Mouse (Mus musculus) limb, embryonic 15.5 days (tissue): ENCODE measurements around the gene Sik3. TPM values are rescaled to one million over a fixed set of nuclear protein-coding genes. Genes with fewer than 3 reads are reported as not detected.
"Not testable (repeated sequence)": the region's sequence is repeated elsewhere in the genome, so short reads cannot be mapped to it uniquely, and the experiment has no call there.

Experiments
- ATAC-seq: fragments of 200-750 bp; cut with Nextera tagmentation; 2 replicates; pipeline ENCODE4 v1.8.0; 2017; ENCODE audit warnings: low read depth, moderate TSS enrichment; ENCODE audit not compliant: insufficient number of reproducible peaks, low FRiP score, low TSS enrichment
- H3K27ac ChIP-seq: fragments of 300-500 bp; sonication (generic); 2 replicates; pipeline ENCODE4 v1.5.1; 2015; ENCODE audit warnings: moderate library complexity, mild to moderate bottlenecking, inconsistent platforms
- H3K27me3 ChIP-seq: fragments of 300-500 bp; sonication (generic); 2 replicates; pipeline ENCODE4 v1.6.1; 2015; ENCODE audit warnings: inconsistent platforms
- H3K36me3 ChIP-seq: fragments of 300-500 bp; sonication (generic); 2 replicates; pipeline ENCODE4 v1.6.1; 2015; ENCODE audit warnings: inconsistent platforms
- H3K4me1 ChIP-seq: fragments of 300-500 bp; sonication (generic); 2 replicates; pipeline ENCODE4 v1.6.1; 2015; ENCODE audit warnings: inconsistent platforms
- H3K4me2 ChIP-seq: fragments of 300-500 bp; sonication (generic); 2 replicates; pipeline ENCODE4 v1.6.1; 2015; ENCODE audit warnings: mild to moderate bottlenecking, inconsistent platforms
- H3K4me3 ChIP-seq: fragments of 300-500 bp; sonication (generic); 2 replicates; pipeline ENCODE4 v1.5.1; 2015; ENCODE audit warnings: mild to moderate bottlenecking, inconsistent platforms
- H3K9ac ChIP-seq: fragments of 300-500 bp; sonication (generic); 2 replicates; pipeline ENCODE4 v1.6.1; 2015; ENCODE audit warnings: inconsistent platforms
- H3K9me3 ChIP-seq: fragments of 300-500 bp; sonication (generic); 2 replicates; pipeline ENCODE4 v1.6.1; 2016; ENCODE audit warnings: inconsistent platforms
- WGBS: fragments of 180-500 bp; shearing (Covaris S2); methylation state at CpG from one replicate; pipeline ENCODE4 v1.1.7; 2015; 5-methylcytosine and 5-hydroxymethylcytosine counted together
- polyA plus RNA-seq: library from polyadenylated mRNA; unstranded; fragments of >200 nt; fragmentation: Nextera tagmentation; extraction: Ambion mirVana; gene quantifications from 2 replicates; pipeline ENCODE4 v1.2.1, GENCODE M21; 2015

The Sik3 gene
- polyA plus RNA-seq, 1 experiment from 2014 or later = 11.8 TPM

DNA sequence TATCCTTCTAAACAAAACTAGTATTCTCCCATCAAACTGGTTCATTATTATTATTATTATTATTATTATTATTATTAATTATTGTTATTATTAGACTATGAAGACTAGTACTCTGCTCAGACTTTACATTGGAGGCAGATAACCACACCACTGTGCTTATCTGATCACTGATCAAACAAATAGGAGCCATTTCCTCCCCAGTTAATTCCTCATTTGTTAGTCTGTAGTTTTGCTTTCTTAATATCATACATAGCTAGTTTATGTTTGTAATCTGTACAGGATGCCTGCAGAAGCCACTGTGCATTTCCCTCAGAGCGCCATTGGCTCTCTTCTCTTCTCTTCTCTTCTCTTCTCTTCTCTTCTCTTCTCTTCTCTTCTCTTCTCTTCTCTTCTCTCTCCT, 129.9 kb downstream of the Sik3 start:
- H3K4me1 ChIP-seq = no peaks in the 10 kb centered on the region
- ATAC-seq = no peak
- H3K4me2 ChIP-seq = no peak overlapping the region
- H3K36me3 ChIP-seq = no peaks in the 10 kb centered on the region
- no peak overlapping the region for H3K9ac ChIP-seq
- H3K4me3 ChIP-seq = no peak overlapping the region
- H3K27ac ChIP-seq = no peak overlapping the region
- no peaks in the 10 kb centered on the region for H3K27me3 ChIP-seq
- no peaks in the 10 kb centered on the region for H3K9me3 ChIP-seq
- WGBS = 96% methylated on average over 1 of the region's 1 CpGs

DNA sequence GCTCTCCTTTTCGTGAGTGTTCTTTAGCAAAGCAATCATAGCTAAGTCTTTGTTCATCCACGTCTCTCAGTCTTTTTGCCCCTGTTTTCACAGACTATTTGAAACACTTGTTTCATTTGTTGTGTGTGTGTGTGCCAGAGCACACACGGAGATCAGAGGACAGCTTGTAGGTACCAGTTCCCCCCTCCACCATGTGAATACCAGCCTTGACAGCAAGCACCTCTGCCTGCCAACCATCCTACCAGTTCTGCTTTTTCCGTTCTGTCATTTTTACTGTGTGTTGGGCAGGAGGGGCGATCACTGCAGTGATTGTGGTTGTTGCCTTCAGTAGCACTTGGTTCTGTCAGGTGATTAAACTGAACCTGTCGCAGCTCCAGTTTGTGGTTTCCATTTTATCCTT, 132.4 kb downstream of the Sik3 start:
- H3K4me2 ChIP-seq = no peak overlapping the region
- H3K27me3 ChIP-seq = no peaks in the 10 kb centered on the region
- no peak overlapping the region for H3K9ac ChIP-seq
- WGBS = 75% methylated on average over 6 of the region's 6 CpGs
- no peaks in the 10 kb centered on the region for H3K36me3 ChIP-seq
- no peak for ATAC-seq
- peaks cover 3% of the 10 kb centered on the region; the same call in 1 of the 2 replicates for H3K4me1 ChIP-seq
- H3K9me3 ChIP-seq = no peaks in the 10 kb centered on the region
- no peak overlapping the region for H3K4me3 ChIP-seq
- no peak overlapping the region for H3K27ac ChIP-seq

DNA sequence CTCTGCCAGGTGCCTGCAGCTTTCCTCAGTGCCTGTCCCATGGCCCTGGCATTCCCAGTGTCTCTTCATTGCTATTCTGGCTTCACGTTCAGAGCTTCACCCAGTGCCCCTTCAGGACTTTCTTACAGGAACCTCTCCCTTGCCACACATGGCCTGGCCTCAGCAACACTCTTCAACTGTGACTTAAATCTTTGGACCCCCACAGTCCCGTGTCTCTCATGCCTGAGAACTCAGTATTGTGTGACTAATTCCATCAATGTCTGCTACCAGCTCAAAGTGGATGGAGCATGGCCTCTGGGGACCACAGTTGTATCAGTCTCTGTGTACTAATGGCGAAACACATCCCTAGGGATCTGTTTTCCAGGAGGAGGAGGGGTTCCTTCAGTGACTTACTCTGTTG, 133.8 kb downstream of the Sik3 start:
- Histone ChIP-seq H3K4me3 (no peak overlapping the region), H3K27me3 (no peaks in the 10 kb centered on the region), H3K36me3 (no peaks in the 10 kb centered on the region), H3K9me3 (no peaks in the 10 kb centered on the region), H3K4me2 (no peak overlapping the region), H3K9ac (no peak overlapping the region), H3K4me1 (peaks cover 17% of the 10 kb centered on the region), H3K27ac (no peak overlapping the region)
- no peak for ATAC-seq
- WGBS = 63% methylated on average over 3 of the region's 3 CpGs

DNA sequence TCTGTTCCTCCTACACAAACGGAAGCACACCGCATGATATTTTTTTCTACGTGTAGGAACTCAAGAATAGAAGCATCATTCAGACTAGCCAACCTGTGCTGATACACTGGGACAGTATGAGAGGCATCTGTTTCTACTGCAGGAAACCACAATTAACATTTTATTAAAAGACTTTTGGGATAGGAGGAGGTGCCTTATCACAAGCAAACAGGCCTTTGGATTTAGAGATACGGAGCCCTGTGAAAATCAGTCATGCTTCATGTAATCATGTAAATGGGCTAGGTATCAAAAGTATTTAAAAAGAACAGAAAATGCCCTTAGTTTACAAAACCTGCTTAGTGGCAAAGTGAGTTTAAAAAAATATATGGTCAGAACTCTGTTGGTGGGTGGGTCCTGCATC, 136.1 kb downstream of the Sik3 start:
- Histone ChIP-seq H3K4me1 (peaks cover 23% of the 10 kb centered on the region), H3K4me3 (no peak overlapping the region), H3K9me3 (no peaks in the 10 kb centered on the region), H3K27ac (no peak overlapping the region), H3K9ac (no peak overlapping the region), H3K4me2 (no peak overlapping the region), H3K36me3 (no peaks in the 10 kb centered on the region), H3K27me3 (no peaks in the 10 kb centered on the region)
- no peak for ATAC-seq
- 90% methylated on average over 4 of the region's 4 CpGs for WGBS

DNA sequence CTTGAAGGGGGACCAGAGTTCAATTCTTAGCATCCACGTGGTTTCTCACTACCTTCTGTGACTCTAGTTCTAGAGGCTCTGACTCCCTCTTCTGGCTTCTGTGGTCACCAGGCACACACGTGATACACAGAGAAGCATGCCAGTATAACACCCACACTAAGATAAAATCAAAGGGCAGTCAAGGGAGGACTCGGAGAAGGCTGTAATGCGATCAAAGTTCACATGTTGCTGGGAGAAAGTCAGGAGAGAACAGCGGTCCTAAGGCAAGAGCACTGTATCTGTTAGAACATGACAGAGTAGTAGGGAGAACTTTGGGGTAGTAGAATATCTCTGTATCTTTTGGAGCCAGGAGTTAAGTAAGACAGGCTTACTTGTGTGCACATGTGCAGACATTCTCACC, 136.8 kb downstream of the Sik3 start:
- Histone ChIP-seq H3K4me2 (no peak overlapping the region), H3K9me3 (no peaks in the 10 kb centered on the region), H3K4me1 (peaks cover 23% of the 10 kb centered on the region), H3K36me3 (no peaks in the 10 kb centered on the region), H3K9ac (no peak overlapping the region), H3K27ac (0 out of 2 replicates have a peak overlapping the region, but pooled peaks have one; percentile 67), H3K4me3 (no peak overlapping the region), H3K27me3 (no peaks in the 10 kb centered on the region)
- 73% methylated on average over 5 of the region's 5 CpGs for WGBS
- ATAC-seq = no peak

DNA sequence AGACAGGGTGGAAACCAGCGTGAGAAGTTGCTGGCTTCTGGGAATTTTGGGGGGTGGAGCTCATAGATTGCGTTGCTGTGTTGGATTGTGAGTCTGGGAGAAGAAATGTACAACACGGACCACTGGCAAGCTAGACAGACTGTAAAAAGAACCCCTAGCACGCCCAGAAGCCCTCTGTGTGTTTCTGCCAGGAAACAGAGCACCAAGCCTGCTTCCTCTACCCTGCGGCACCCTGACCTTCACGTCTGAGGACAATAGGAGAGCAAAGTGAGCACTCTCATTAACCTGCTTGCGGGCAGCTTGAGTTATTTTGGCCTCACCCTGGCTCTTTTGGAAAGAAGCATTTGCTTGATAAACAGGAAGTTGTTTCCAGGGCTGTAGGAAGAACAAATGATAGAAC, 137.5 kb downstream of the Sik3 start:
- peaks cover 23% of the 10 kb centered on the region for H3K4me1 ChIP-seq
- H3K36me3 ChIP-seq = no peaks in the 10 kb centered on the region
- H3K27ac ChIP-seq = peak overlapping the region; percentile 67
- no peak overlapping the region for H3K9ac ChIP-seq
- H3K27me3 ChIP-seq = no peaks in the 10 kb centered on the region
- WGBS = 51% methylated on average over 7 of the region's 7 CpGs
- no peak overlapping the region for H3K4me2 ChIP-seq
- no peaks in the 10 kb centered on the region for H3K9me3 ChIP-seq
- H3K4me3 ChIP-seq = no peak overlapping the region
- ATAC-seq = no peak

DNA sequence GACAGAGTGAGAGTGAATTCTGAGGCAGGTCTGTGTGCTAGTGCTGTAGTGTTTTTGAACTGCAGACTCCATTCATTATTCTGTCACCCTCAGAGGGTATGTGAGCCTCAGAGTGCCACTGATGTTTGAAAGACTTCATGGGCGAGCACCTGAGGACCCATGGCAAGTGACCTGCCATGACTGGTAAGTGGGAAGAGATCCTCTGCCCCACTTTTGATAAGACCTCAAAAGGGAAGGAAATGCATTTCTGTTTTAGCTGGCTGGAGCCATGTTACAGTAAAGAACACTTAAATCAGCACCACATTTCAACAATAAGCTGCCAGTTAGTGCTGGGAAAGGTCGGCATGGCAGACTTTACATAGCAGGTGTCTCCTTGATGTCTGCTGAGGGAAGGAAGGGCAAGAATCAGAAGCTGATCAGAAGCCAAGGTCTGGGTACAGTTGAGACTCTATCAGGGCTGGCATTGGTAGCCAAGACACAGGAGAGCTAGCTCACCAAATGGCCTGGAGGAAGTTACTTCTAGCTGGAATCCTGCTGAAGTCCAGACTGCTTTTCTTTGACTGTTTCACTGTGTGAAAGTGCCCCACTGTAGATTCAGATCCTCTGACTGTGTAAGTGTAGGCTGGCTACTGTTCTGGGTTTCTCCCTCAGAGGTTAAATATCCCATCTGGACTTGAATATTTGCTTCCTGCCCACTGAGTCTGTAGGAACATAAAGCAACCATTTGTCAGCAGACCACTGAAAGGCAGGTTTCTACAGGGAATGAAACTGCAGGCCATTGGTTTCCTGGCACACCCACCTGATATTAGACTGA, 138.5 kb downstream of the Sik3 start:
- 47% methylated on average over 2 of the region's 2 CpGs for WGBS
- ATAC-seq = 0 out of 2 replicates have a peak, but pooled peaks have one; percentile 30
- H3K4me1 ChIP-seq = peaks cover 23% of the 10 kb centered on the region
- no peak overlapping the region for H3K4me2 ChIP-seq
- H3K4me3 ChIP-seq = no peak overlapping the region
- no peaks in the 10 kb centered on the region for H3K36me3 ChIP-seq
- no peaks in the 10 kb centered on the region for H3K9me3 ChIP-seq
- peak overlapping the region; percentile 67 for H3K27ac ChIP-seq
- H3K27me3 ChIP-seq = no peaks in the 10 kb centered on the region
- H3K9ac ChIP-seq = no peak overlapping the region

DNA sequence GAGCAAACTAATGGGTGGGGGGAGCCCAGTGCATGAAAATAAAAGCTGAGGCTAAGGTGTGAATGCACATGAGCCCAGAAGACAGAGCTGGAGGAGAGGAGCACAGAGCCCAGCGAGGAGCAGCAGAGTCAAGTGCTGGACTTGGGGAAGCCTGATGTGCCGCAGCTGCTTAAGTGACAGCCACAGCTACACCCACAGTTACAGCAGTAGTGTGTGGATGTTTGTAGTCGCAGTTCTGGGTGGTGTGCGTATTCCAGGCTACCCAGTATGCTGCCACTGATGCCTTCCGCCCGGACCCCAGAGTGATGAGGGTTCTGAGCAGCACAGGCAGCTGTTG, 139.1 kb downstream of the Sik3 start:
- ATAC-seq = peak; percentile 30; the same call in 1 of the 2 replicates
- Histone ChIP-seq H3K36me3 (peaks cover 3% of the 10 kb centered on the region; the same call in 1 of the 2 replicates), H3K4me1 (peaks cover 23% of the 10 kb centered on the region), H3K9ac (no peak overlapping the region), H3K4me3 (no peak overlapping the region), H3K9me3 (no peaks in the 10 kb centered on the region), H3K27me3 (no peaks in the 10 kb centered on the region), H3K4me2 (no peak overlapping the region), H3K27ac (peak overlapping the region; percentile 67)
- 63% methylated on average over 6 of the region's 6 CpGs for WGBS

DNA sequence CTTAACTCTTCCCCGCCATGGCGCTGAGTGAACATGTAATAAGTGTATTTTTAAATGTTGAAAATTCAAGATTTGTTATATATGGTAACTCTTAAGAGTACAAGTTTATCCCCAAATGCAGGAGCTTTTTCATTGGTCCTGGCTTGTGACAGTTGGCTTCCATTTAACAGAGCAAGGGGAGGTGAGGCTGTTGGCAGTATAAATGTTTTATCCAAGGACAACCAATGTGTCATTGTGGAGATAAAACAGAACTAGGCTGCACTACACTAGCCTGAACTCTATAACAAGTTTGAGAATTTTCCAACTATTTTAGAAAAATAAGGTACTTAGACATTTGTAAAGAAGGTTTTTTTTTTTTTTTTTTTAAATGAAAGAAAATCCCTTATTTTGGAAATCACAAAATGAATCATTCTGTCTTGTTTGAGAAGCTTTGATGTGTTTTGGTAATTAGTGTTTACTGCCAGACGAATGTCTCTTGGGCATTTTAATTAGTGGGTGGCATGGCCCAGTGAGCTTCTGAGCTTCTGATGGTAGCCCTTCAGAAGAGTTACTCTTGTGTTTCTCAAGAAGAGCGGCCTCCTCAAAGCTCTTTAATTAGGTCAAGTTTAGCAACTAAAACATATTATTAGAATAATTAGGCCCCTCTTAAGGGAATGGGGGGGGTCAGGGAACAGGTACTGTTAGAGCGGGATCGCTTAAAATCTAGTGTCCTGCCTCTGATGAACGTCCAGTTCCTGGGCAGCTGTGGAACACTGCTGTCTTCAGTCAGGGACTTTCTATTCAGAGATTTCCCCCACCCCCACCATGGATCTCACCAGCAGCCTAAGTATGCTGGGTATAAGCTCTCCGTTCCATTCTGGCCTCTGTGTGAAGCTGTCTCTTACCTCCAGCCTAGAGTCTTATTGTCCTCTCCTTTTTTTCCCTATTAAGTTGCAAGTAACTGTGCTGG, 139.7 kb downstream of the Sik3 start:
- H3K4me2 ChIP-seq = no peak overlapping the region
- no peaks in the 10 kb centered on the region for H3K9me3 ChIP-seq
- 63% methylated on average over 8 of the region's 8 CpGs for WGBS
- H3K27ac ChIP-seq = no peak overlapping the region
- H3K27me3 ChIP-seq = no peaks in the 10 kb centered on the region
- no peak for ATAC-seq
- peaks cover 25% of the 10 kb centered on the region for H3K4me1 ChIP-seq
- peaks cover 9% of the 10 kb centered on the region; the same call in 1 of the 2 replicates for H3K36me3 ChIP-seq
- no peak overlapping the region for H3K4me3 ChIP-seq
- no peak overlapping the region for H3K9ac ChIP-seq

DNA sequence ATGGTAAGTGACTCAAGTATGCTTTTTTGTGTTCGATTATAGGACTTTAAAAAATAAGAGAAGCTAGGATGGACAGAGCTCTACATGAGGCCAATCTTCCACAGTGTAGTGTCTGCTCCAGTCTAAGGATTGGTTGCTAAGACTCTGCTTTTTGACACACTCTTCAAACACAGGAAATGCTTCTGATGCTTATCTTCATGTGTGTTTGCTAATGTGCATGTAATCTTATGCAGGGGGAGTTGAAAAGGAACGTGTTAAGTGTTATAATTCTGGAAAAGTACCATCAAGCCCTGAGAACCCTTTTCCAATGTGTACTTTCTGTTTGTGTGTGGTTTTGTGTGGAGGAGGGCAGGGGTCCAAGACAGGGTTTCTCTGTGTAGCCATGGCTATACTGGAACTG, 141.8 kb downstream of the Sik3 start:
- no peaks in the 10 kb centered on the region for H3K9me3 ChIP-seq
- no peak for ATAC-seq
- peaks cover 26% of the 10 kb centered on the region for H3K4me1 ChIP-seq
- H3K4me2 ChIP-seq = no peak overlapping the region
- H3K9ac ChIP-seq = no peak overlapping the region
- WGBS = 53% methylated on average over 2 of the region's 2 CpGs
- H3K4me3 ChIP-seq = no peak overlapping the region
- H3K27ac ChIP-seq = no peak overlapping the region
- no peaks in the 10 kb centered on the region for H3K27me3 ChIP-seq
- H3K36me3 ChIP-seq = peaks cover 11% of the 10 kb centered on the region; the same call in 1 of the 2 replicates

DNA sequence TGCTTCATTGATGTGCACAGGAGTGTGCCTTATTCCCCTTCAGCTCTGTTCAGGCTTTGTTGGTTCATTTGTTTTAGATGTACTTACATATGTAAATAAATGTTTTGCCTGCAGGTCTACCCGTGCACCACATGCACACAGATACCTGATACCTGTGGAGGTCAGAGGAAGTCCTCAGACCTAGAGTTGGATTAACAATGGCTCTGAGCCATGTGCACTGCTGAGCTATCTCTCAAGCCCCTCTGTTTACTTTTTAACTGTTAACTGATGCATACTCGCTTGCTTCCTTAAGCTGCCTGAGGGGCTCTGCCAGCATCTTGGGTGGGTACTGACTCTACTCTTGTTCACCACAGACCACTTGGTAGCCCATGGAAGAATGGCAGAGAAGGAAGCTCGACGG, 142.4 kb downstream of the Sik3 start:
- ATAC-seq = no peak
- 0 out of 2 replicates have a peak overlapping the region, but pooled peaks have one; percentile 33 for H3K27ac ChIP-seq
- H3K4me1 ChIP-seq = peaks cover 23% of the 10 kb centered on the region
- H3K27me3 ChIP-seq = no peaks in the 10 kb centered on the region
- H3K4me3 ChIP-seq = no peak overlapping the region
- WGBS = 74% methylated on average over 4 of the region's 4 CpGs
- peaks cover 11% of the 10 kb centered on the region; the same call in 1 of the 2 replicates for H3K36me3 ChIP-seq
- no peak overlapping the region for H3K4me2 ChIP-seq
- no peaks in the 10 kb centered on the region for H3K9me3 ChIP-seq
- H3K9ac ChIP-seq = no peak overlapping the region

DNA sequence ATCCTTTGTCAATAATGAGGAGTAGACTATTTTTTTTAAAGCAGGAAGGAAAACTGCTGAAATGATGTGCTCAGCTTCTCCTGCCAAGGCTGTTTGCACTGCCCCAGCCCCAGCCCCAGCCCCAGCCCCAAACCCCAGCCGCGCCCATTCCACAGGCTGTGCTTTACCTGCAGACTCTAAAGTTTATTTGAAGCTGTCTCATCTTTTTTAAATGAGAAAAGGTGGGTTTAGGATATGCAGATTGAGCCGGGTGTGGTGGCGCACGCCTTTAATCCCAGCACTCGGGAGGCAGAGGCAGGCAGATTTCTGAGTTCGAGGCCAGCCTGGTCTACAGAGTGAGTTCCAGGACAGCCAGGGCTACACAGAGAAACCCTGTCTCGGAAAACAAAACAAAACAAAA, 143.2 kb downstream of the Sik3 start:
- not testable (repeated sequence) for H3K4me3 ChIP-seq, H3K4me2 ChIP-seq, H3K27ac ChIP-seq, H3K9ac ChIP-seq, H3K9me3 ChIP-seq, H3K27me3 ChIP-seq, ATAC-seq
- peaks cover 15% of the 10 kb centered on the region for H3K4me1 ChIP-seq
- H3K36me3 ChIP-seq = peaks cover 12% of the 10 kb centered on the region; the same call in 1 of the 2 replicates
- 98% methylated on average over 8 of the region's 8 CpGs for WGBS
